Mouse (Mus musculus) bone marrow macrophage, adult 2 months (primary cell): ENCODE measurements around the gene Uaca. TPM values are rescaled to one million over a fixed set of nuclear protein-coding genes. Genes with fewer than 3 reads are reported as not detected.

ENCODE experiments used
- H3K27ac ChIP-seq: 2 replicates; pipeline ENCODE4 v1.5.1; 2012; ENCODE audit warnings: low read depth, low read length; ENCODE audit not compliant: insufficient read depth
- H3K4me1 ChIP-seq: 2 replicates; pipeline ENCODE4 v1.6.1; 2012; ENCODE audit warnings: low read length; ENCODE audit not compliant: control insufficient read depth, insufficient read depth
- H3K4me3 ChIP-seq: 2 replicates; pipeline ENCODE4 v1.5.1; 2012; ENCODE audit warnings: mild to moderate bottlenecking, low read length, moderate library complexity; ENCODE audit not compliant: insufficient read depth
- CTCF ChIP-seq: IDR thresholded peaks from 2 replicates; pipeline ENCODE4 v1.5.1; 2012; ENCODE audit warnings: low read depth, mild to moderate bottlenecking, low read length, moderate library complexity
- POLR2A ChIP-seq: IDR thresholded peaks from 2 replicates; pipeline ENCODE4 v1.6.1; 2012; ENCODE audit warnings: mild to moderate bottlenecking, low read depth, low read length, borderline replicate concordance
- polyA plus RNA-seq: library from polyadenylated mRNA; stranded (reverse); fragments of >200 nt; gene quantifications from 2 replicates; pipeline ENCODE4 v1.2.4, GENCODE M21; 2012; ENCODE audit not compliant: missing spikeins, insufficient read depth, insufficient read length

Gene Uaca
- 5.9 and 6.0 TPM in 2 replicates for polyA plus RNA-seq

DNA sequence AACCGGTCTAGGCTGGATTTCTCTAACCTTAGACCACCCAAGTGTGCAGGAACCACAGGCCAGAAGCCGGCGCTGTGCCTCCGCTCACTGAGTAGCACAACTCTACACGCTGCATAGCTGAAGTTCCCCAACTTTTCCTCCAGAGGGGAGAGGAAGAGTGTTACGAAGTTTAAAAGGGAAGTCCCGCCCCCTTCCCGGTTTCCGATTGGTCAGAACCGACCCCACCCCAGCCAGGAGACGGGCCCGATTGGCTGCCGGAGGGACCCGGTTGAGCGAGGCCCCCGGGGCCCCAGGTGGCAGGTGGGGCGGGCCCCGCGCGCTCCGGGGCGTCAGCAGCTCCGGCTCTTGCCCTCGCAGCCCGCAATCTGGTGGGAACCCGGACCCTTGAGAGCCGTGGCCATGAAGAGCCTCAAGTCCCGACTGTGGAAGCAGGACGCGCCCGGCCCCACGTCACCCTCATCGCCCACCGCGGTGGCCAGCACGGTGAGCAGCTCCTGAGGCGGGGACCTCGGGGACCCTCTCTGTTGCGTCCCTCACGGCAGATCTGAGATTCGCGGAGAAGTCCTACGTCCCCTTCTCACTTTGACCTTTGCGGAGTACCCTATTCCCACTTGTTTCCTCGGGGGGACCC is at the start of gene Uaca:
TSS of gene Uaca (plus strand) at position 333 of the 631 bp plus-strand sequence.
- Histone ChIP-seq H3K4me3 (peak within 1 kb of the TSS; percentile 88), H3K4me1 (peaks cover 9% of the 10 kb centered on the region), H3K27ac (no peak within 1 kb of the TSS)
- TF ChIP-seq CTCF: no peak
- no peak for TF ChIP-seq POLR2A

DNA sequence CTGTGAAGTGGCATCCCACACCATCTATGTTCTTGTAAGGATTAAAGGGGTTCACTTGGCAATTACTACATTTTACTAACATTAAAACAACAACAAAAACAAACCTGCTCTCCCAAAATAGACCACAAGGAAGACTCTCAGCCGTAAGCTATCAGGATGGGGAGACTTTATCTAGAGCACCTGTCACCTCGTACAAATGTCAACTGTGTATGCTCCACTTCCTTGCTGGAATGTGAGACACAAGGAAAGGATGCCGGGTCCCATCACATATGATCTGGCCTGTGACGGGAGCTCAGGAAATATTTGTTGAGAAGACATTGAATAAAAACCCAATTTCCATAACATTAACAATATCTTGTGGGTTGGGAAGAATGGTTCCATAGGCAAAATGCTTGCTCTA is 49.4 kb upstream of the Uaca start:
- Histone ChIP-seq H3K27ac (no peak overlapping the region), H3K4me3 (no peak overlapping the region), H3K4me1 (peaks cover 19% of the 10 kb centered on the region)
- no peak for TF ChIP-seq CTCF
- no peak for TF ChIP-seq POLR2A

DNA sequence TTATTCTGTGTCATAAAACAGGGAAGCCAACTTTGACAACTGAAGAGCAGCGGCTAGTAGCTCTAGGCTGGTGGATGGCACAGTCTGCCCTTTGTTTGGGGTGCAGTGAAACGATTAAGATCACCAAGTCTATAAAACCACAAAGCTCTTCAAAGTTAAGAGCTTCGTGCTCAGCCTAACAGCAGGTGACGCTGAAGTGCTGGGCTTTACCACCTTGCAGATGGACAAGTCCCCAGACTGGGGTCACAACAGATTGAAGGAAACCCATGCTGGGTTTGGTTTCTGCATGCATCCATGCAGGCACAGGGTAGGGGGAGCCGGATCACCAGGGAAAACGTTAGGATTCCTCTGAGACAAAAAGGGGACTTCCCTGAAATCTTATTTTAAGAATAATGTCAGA is 47.8 kb upstream of the Uaca start:
- H3K4me1 ChIP-seq: peaks cover 16% of the 10 kb centered on the region
- no peak overlapping the region for H3K27ac ChIP-seq
- TF ChIP-seq CTCF (no peak), POLR2A (no peak)
- no peak overlapping the region for H3K4me3 ChIP-seq

DNA sequence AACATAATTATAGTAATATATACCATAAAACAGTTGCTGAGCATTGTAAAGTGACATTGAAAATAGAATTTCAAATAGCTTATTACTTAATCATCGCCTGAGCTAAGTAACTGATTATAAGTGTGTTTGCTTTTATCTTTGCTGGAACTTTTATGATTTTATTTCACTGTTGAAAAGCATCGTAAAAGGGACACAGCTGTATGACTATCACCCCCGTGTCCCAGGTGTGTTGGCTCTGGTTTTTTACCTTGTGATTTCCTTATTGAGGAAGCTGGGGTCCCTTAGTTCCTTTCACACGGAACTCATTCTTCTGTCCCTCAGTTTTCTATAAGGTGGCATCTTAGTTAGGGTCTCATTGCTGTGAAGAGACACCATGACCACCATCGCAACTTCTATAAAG is 46.7 kb upstream of the Uaca start:
- no peak overlapping the region for H3K27ac ChIP-seq
- TF ChIP-seq CTCF: no peak
- peaks cover 11% of the 10 kb centered on the region for H3K4me1 ChIP-seq

DNA sequence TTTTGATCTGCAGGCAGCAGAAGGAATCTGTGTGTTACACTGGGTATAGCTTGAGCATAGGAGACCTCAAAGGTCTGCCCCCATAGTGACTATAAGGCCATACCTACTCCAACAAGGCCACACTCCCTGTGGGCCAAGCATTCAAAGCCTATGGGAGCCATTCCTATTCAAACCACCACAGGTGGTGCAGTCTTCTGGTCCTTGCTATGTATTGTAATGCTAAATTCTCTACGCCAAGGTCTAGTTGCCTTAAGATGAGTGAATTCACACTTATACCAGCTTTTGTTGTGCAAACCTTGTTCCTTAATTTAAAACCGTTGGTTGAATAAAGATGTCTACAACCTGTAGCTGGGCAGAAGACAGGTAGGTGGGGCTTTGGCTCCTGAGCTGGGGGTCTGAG is 46.2 kb upstream of the Uaca start:
- Histone ChIP-seq H3K27ac (no peak overlapping the region), H3K4me1 (peaks cover 8% of the 10 kb centered on the region), H3K4me3 (no peak overlapping the region)
- TF ChIP-seq CTCF (no peak), POLR2A (no peak)

More for the DNA sequence above, 46.7 kb upstream of the Uaca start:
- H3K4me3 ChIP-seq: no peak overlapping the region

DNA sequence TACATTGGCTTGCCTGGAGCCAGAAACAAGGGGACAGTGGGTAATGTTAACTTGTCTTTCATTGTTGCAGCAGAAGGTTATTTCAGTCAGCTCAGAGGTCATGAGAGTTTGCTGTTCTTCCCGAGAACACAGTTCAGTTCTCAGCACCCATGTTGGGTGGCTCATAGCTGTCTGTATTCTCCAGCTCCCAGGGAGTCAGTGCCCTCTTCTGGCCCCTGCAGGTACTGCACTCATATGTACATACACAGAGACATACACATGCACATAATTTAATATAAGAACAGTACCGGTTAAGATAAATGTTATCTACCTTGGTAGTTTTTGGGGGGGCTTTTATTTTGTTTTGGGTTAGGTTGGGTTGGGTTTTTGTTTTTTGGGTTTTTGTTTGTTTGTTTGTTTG is 45.2 kb upstream of the Uaca start:
- TF ChIP-seq POLR2A (no peak), CTCF (0 out of 2 replicates have a peak, but pooled peaks have one; percentile 29)
- H3K27ac ChIP-seq: no peak overlapping the region
- peaks cover 5% of the 10 kb centered on the region for H3K4me1 ChIP-seq
- no peak overlapping the region for H3K4me3 ChIP-seq

DNA sequence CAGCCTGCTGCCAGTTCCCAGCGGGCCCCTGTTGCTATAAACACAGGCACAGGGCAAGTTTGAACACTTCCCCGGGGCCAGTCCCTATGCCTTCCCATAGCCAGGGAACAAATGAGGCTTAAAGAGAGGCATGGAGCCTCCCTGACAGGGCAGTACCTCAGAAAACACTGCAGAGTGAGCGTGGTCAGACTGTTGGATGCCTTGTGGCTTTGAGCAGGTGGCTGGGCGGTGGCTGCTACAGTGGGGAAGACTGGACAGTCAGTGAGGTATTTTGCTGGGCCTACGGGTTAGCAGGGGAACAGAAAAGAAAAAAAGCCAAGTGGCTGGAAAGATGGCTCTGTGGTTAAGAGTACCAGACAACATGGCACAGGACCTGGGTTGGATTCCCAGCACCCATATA is 43.2 kb upstream of the Uaca start:
- Histone ChIP-seq H3K4me3 (no peak overlapping the region), H3K4me1 (no peaks in the 10 kb centered on the region), H3K27ac (no peak overlapping the region)
- TF ChIP-seq CTCF (no peak), POLR2A (no peak)

DNA sequence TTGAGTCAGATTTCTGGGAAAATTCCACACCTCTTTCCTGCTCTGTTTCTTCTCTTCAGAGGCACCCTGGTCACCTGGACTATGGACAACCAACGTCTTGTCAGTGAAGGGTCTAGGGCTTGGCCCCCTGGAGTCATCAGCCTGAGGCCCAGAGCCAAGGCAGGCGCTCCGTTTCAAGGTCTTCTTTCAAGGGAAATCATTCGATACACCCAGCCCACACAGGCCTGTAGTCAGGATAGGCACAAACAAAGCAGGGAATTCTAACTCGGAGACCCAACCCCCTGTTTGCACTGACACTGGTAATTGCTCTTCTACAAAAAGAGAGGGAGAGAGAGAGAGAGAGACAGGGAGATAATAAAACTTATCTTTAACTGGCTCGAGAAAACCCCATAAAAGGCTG is 42.4 kb upstream of the Uaca start:
- Histone ChIP-seq H3K4me3 (no peak overlapping the region), H3K27ac (no peak overlapping the region), H3K4me1 (no peaks in the 10 kb centered on the region)
- TF ChIP-seq POLR2A (no peak), CTCF (no peak)

DNA sequence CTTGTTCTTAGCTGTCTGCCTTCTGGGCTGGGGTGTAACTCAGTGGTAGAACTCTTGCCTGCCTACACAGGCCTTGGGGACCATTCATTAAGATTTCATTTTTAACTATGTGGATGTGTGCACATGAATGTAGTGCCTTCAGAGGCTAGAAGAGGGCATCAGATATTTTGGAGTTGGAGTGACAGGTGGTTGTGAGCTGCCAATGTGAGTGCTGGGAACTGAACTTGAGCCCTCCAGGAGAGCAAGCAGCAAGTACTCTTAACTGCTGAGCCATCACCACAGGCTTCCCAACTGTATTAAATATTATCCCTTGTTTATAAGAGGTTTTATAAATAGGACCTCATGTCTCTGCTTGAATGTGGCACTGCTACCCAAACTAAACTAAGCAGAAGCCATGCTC is 41.7 kb upstream of the Uaca start:
- no peak for TF ChIP-seq POLR2A
- TF ChIP-seq CTCF: no peak
- Histone ChIP-seq H3K4me1 (peaks cover 5% of the 10 kb centered on the region), H3K27ac (no peak overlapping the region), H3K4me3 (no peak overlapping the region)

DNA sequence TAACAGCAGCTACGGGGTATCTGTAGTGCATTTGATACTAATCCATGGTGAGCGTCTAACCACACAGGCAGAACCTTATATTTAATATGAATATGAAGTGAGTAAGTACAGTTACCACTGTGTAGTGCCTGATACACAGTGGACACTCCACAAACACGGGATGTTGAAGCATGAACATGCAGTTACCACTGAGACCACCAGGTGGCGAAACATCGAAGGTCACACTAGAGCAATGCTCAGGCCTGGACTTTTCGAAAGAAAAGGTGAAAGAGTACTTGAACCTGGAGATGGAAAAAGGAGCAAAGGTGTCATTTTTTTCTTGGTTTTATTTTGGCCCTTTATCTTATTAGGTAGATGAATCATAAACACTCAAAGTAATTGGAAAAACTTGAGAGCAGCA is 38.1 kb upstream of the Uaca start:
- H3K4me1 ChIP-seq: peaks cover 12% of the 10 kb centered on the region
- H3K4me3 ChIP-seq: no peak overlapping the region
- TF ChIP-seq CTCF: 0 out of 2 replicates have a peak, but pooled peaks have one; percentile 25
- TF ChIP-seq POLR2A: no peak
- no peak overlapping the region for H3K27ac ChIP-seq
